Mouse (Mus musculus) heart, embryonic 15.5 days (tissue): Measurements from ENCODE around the gene Psma5. TPM values are rescaled to one million over a fixed set of nuclear protein-coding genes. Genes with fewer than 3 reads are reported as not detected.

Experiments used
- ATAC-seq: fragments of 200-750 bp; cut with Nextera tagmentation; replicated peaks from 2 replicates; pipeline ENCODE4 v1.8.0; 2017; ENCODE audit warnings: low read depth, moderate TSS enrichment; ENCODE audit not compliant: insufficient number of reproducible peaks, insufficient read depth, low FRiP score
- H3K27ac ChIP-seq: fragments of 300-500 bp; sonication (generic); 2 replicates; pipeline ENCODE4 v1.5.1; 2015; ENCODE audit warnings: mild to moderate bottlenecking, inconsistent platforms
- H3K27me3 ChIP-seq: fragments of 300-500 bp; sonication (generic); 2 replicates; pipeline ENCODE4 v1.6.1; 2015; ENCODE audit warnings: inconsistent platforms
- H3K36me3 ChIP-seq: fragments of 300-500 bp; sonication (generic); 2 replicates; pipeline ENCODE4 v1.6.1; 2015; ENCODE audit warnings: mild to moderate bottlenecking, inconsistent platforms
- H3K4me1 ChIP-seq: fragments of 300-500 bp; sonication (generic); replicated peaks from 2 replicates; pipeline ENCODE4 v1.6.1; 2015; ENCODE audit warnings: inconsistent platforms
- H3K4me2 ChIP-seq: fragments of 300-500 bp; sonication (generic); 2 replicates; pipeline ENCODE4 v1.6.1; 2015; ENCODE audit warnings: inconsistent platforms, mild to moderate bottlenecking, moderate library complexity
- H3K4me3 ChIP-seq: fragments of 300-500 bp; sonication (generic); 2 replicates; pipeline ENCODE4 v1.5.1; 2015; ENCODE audit warnings: mild to moderate bottlenecking, inconsistent platforms
- H3K9ac ChIP-seq: fragments of 300-500 bp; sonication (generic); 2 replicates; pipeline ENCODE4 v1.6.1; 2015; ENCODE audit warnings: mild to moderate bottlenecking, inconsistent platforms
- H3K9me3 ChIP-seq: fragments of 300-500 bp; sonication (generic); replicated peaks from 2 replicates; pipeline ENCODE4 v1.6.1; 2016; ENCODE audit warnings: inconsistent platforms
- WGBS: fragments of 180-500 bp; shearing (Covaris S2); methylation state at CpG from one replicate; pipeline ENCODE4 v1.1.7; 2015; ENCODE audit warnings: mixed read lengths; 5-methylcytosine and 5-hydroxymethylcytosine counted together
- polyA plus RNA-seq: library from polyadenylated mRNA; unstranded; fragments of >200 nt; fragmentation: Nextera tagmentation; extraction: Ambion mirVana; gene quantifications from 2 replicates; pipeline ENCODE4 v1.2.1, GENCODE M21; 2015

The Psma5 gene
- polyA plus RNA-seq, 1 experiment from 2014 or later: 174 TPM

- Histone ChIP-seq H3K4me3 (peak overlapping the region; percentile 91), H3K27me3 (no peaks in the 10 kb centered on the region), H3K4me1 (peaks cover 34% of the 10 kb centered on the region), H3K9me3 (no peaks in the 10 kb centered on the region), H3K9ac (peak overlapping the region; percentile 72), H3K36me3 (peaks cover 15% of the 10 kb centered on the region), H3K27ac (peak overlapping the region; percentile 74), H3K4me2 (peak overlapping the region; percentile 93)
- ATAC-seq: no peak
- WGBS: 11% methylated on average over 6 of the region's 6 CpGs
Measured at GRCm38 (mm10) chr3:108283241-108283561, 26.5 kb downstream of the Psma5 start.

GRCm38 (mm10) chr3:108283781-108284601 is 27.3 kb downstream of the Psma5 start, which contains the start of gene Sort1:
Gene Sort1 (plus strand): TSS chr3:108284082.
- peak within 1 kb of the TSS; percentile 91 for H3K4me3 ChIP-seq
- peak within 1 kb of the TSS; percentile 93 for H3K4me2 ChIP-seq
- under 1% methylated on average over 96 of the region's 109 CpGs for WGBS
- H3K36me3 ChIP-seq: peaks cover 11% of the 10 kb centered on the region
- peaks cover 42% of the 10 kb centered on the region for H3K4me1 ChIP-seq
- H3K27ac ChIP-seq: peak within 1 kb of the TSS; percentile 74
- ATAC-seq: peak; percentile 98
- no peaks in the 10 kb centered on the region for H3K9me3 ChIP-seq
- H3K27me3 ChIP-seq: no peaks in the 10 kb centered on the region
- peak within 1 kb of the TSS; percentile 87 for H3K9ac ChIP-seq

- Histone ChIP-seq H3K27me3 (no peaks in the 10 kb centered on the region), H3K4me3 (peak overlapping the region; percentile 91), H3K4me2 (peak overlapping the region; percentile 93), H3K27ac (no peak overlapping the region), H3K36me3 (peaks cover 1% of the 10 kb centered on the region; the same call in 1 of the 2 replicates), H3K9ac (peak overlapping the region; percentile 20; the same call in 1 of the 2 replicates), H3K9me3 (no peaks in the 10 kb centered on the region), H3K4me1 (peaks cover 52% of the 10 kb centered on the region)
- 54% methylated on average over 4 of the region's 4 CpGs for WGBS
- no peak for ATAC-seq
Measured at GRCm38 (mm10) chr3:108285078-108285711, 28.5 kb downstream of the Psma5 start.

GRCm38 (mm10) chr3:108286671-108287439 is 30.1 kb downstream of the Psma5 start:
- H3K4me1 ChIP-seq: peaks cover 65% of the 10 kb centered on the region
- H3K9ac ChIP-seq: no peak overlapping the region
- no peak overlapping the region for H3K4me3 ChIP-seq
- no peaks in the 10 kb centered on the region for H3K36me3 ChIP-seq
- no peaks in the 10 kb centered on the region for H3K9me3 ChIP-seq
- no peaks in the 10 kb centered on the region for H3K27me3 ChIP-seq
- H3K4me2 ChIP-seq: peak overlapping the region; percentile 19; the same call in 1 of the 2 replicates
- H3K27ac ChIP-seq: peak overlapping the region; percentile 24; the same call in 1 of the 2 replicates
- WGBS: 59% methylated on average over 14 of the region's 14 CpGs
- no peak for ATAC-seq

GRCm38 (mm10) chr3:108287811-108288805 is 31.4 kb downstream of the Psma5 start:
- Histone ChIP-seq H3K4me3 (no peak overlapping the region), H3K27ac (peak overlapping the region; percentile 24), H3K9me3 (no peaks in the 10 kb centered on the region), H3K36me3 (no peaks in the 10 kb centered on the region), H3K4me2 (peak overlapping the region; percentile 19), H3K9ac (no peak overlapping the region), H3K27me3 (no peaks in the 10 kb centered on the region), H3K4me1 (peaks cover 59% of the 10 kb centered on the region)
- 40% methylated on average over 17 of the region's 17 CpGs for WGBS
- ATAC-seq: no peak

GRCm38 (mm10) chr3:108289311-108290130 is 32.8 kb downstream of the Psma5 start:
- Histone ChIP-seq H3K27ac (peak overlapping the region; percentile 1; the same call in 1 of the 2 replicates), H3K4me2 (no peak overlapping the region), H3K9ac (no peak overlapping the region), H3K27me3 (no peaks in the 10 kb centered on the region), H3K4me1 (peaks cover 64% of the 10 kb centered on the region), H3K36me3 (no peaks in the 10 kb centered on the region), H3K9me3 (no peaks in the 10 kb centered on the region), H3K4me3 (no peak overlapping the region)
- WGBS: 68% methylated on average over 13 of the region's 13 CpGs
- ATAC-seq: no peak

- no peak overlapping the region for H3K9ac ChIP-seq
- H3K4me3 ChIP-seq: no peak overlapping the region
- H3K27me3 ChIP-seq: no peaks in the 10 kb centered on the region
- no peak for ATAC-seq
- H3K27ac ChIP-seq: no peak overlapping the region
- H3K36me3 ChIP-seq: no peaks in the 10 kb centered on the region
- peaks cover 73% of the 10 kb centered on the region for H3K4me1 ChIP-seq
- no peaks in the 10 kb centered on the region for H3K9me3 ChIP-seq
- 71% methylated on average over 17 of the region's 17 CpGs for WGBS
- H3K4me2 ChIP-seq: no peak overlapping the region
Measured at GRCm38 (mm10) chr3:108291036-108291799, 34.5 kb downstream of the Psma5 start.

GRCm38 (mm10) chr3:108294398-108294797 is 37.7 kb downstream of the Psma5 start:
- H3K4me3 ChIP-seq: no peak overlapping the region
- peak; percentile 74 for ATAC-seq
- no peaks in the 10 kb centered on the region for H3K9me3 ChIP-seq
- H3K27ac ChIP-seq: peak overlapping the region; percentile 72
- no peak overlapping the region for H3K9ac ChIP-seq
- H3K27me3 ChIP-seq: no peaks in the 10 kb centered on the region
- no peaks in the 10 kb centered on the region for H3K36me3 ChIP-seq
- H3K4me2 ChIP-seq: 0 out of 2 replicates have a peak overlapping the region, but pooled peaks have one; percentile 30
- peaks cover 67% of the 10 kb centered on the region for H3K4me1 ChIP-seq
- WGBS: 12% methylated on average over 2 of the region's 2 CpGs

GRCm38 (mm10) chr3:108295379-108296219 is 38.9 kb downstream of the Psma5 start:
- Histone ChIP-seq H3K27me3 (no peaks in the 10 kb centered on the region), H3K9ac (no peak overlapping the region), H3K4me3 (peak overlapping the region; percentile 29), H3K27ac (peak overlapping the region; percentile 72), H3K9me3 (no peaks in the 10 kb centered on the region), H3K36me3 (no peaks in the 10 kb centered on the region), H3K4me2 (peak overlapping the region; percentile 59), H3K4me1 (peaks cover 57% of the 10 kb centered on the region)
- WGBS: 27% methylated on average over 14 of the region's 14 CpGs
- ATAC-seq: no peak
